Mouse (Mus musculus) heart, adult 2 months (tissue): ENCODE data around the gene Pla2g4b. TPM values are rescaled to one million over a fixed set of nuclear protein-coding genes. Genes with fewer than 3 reads are reported as not detected.

Experiments
- DNase-seq, 2 experiments: peaks; one replicate each; pipeline ENCODE4 v3.0.0; 2021
- H3K27ac ChIP-seq: fragments of 200-600 bp; 2 replicates; pipeline ENCODE4 v1.8.1; 2022
- H3K27me3 ChIP-seq: fragments of 200-500 bp; 2 replicates; pipeline ENCODE4 v1.6.1; 2012; ENCODE audit warnings: mild to moderate bottlenecking, low read length, inconsistent platforms, mixed read lengths; ENCODE audit not compliant: control insufficient read depth, insufficient read depth
- H3K36me3 ChIP-seq: fragments of 200-500 bp; 2 replicates; pipeline ENCODE4 v1.6.1; 2012; ENCODE audit warnings: low read length, inconsistent platforms; ENCODE audit not compliant: control insufficient read depth, insufficient read depth
- H3K4me1 ChIP-seq: fragments of 200-500 bp; 2 replicates; pipeline ENCODE4 v1.6.1; 2011; ENCODE audit warnings: low read length; ENCODE audit not compliant: control insufficient read depth, insufficient read depth
- H3K4me3 ChIP-seq: fragments of 200-600 bp; 2 replicates; pipeline ENCODE4 v1.8.1; 2022
- H3K79me2 ChIP-seq: fragments of 200-500 bp; replicated peaks from 2 replicates; pipeline ENCODE4 v1.6.1; 2012; ENCODE audit warnings: mild to moderate bottlenecking, inconsistent platforms, low read length, moderate library complexity, mixed read lengths; ENCODE audit not compliant: control insufficient read depth, insufficient read depth
- H3K9ac ChIP-seq: fragments of 200-500 bp; 2 replicates; pipeline ENCODE4 v1.6.1; 2012; ENCODE audit warnings: low read depth, mild to moderate bottlenecking, control low read depth, inconsistent platforms, low read length, mixed read lengths
- CTCF ChIP-seq: fragments of 200-600 bp; IDR thresholded peaks from 2 replicates; pipeline ENCODE4 v1.8.1; 2022; ENCODE audit warnings: antibody characterized with exemption, mild to moderate bottlenecking, moderate library complexity
- EP300 ChIP-seq: fragments of 200-500 bp; IDR thresholded peaks from 2 replicates; pipeline ENCODE4 v1.6.1; 2011; ENCODE audit warnings: low read depth, low read length, control low read depth; ENCODE audit not compliant: insufficient read depth
- POLR2A ChIP-seq: fragments of 200-500 bp; IDR thresholded peaks from 2 replicates; pipeline ENCODE4 v1.6.1; 2011; ENCODE audit warnings: mild to moderate bottlenecking, low read depth, low read length, control low read depth; ENCODE audit not compliant: insufficient read depth
- WGBS: fragments of 180-500 bp; shearing (Covaris S2); methylation state at CpG from one replicate; pipeline ENCODE4 v1.1.7; 2018; 5-methylcytosine and 5-hydroxymethylcytosine counted together
- intact Hi-C: fragments of 180-260 bp; cut with DNase I; formaldehyde crosslinking; loops from one replicate; pipeline ENCODE4 v1.15.1; 2025
- polyA plus RNA-seq: library from polyadenylated mRNA; depleted of rRNA; stranded (reverse); fragments of >200 nt; gene quantifications from 2 replicates; pipeline ENCODE4 v1.2.3, GENCODE M21; 2012
- total RNA-seq, 2 experiments: library from RNA; stranded (reverse); gene quantifications; 2 replicates each; pipeline ENCODE4 v1.2.3; 2021

The Pla2g4b gene
- total and polyA plus RNA-seq, 3 experiments: 1.6 to 3.3 (median 1.9) TPM

- 63% methylated on average over 8 of the region's 8 CpGs for whole genome bisulfite sequencing
- H3K27me3 ChIP-seq: no peaks in the 10 kb centered on the region
- H3K9ac ChIP-seq: no peak overlapping the region
- DNase-seq: no peak
- H3K79me2 ChIP-seq: no peaks in the 10 kb centered on the region
- intact Hi-C loops: loop anchor here (5.0 kb wide), 1 partner anchor 97 kb away; the partner anchor contains the start of gene Mapkbp1
- no peaks in the 10 kb centered on the region for H3K36me3 ChIP-seq
- H3K4me1 ChIP-seq: no peaks in the 10 kb centered on the region
- no peak overlapping the region for H3K27ac ChIP-seq
- no peak for TF ChIP-seq CTCF
- no peak for TF ChIP-seq POLR2A
- TF ChIP-seq EP300: no peak
- H3K4me3 ChIP-seq: no peak overlapping the region
Measured at GRCm38 (mm10) chr2:120069466-120069990, 36.3 kb downstream of the Pla2g4b start.

- no peak for DNase-seq
- Histone ChIP-seq H3K27ac (no peak overlapping the region), H3K4me3 (no peak overlapping the region), H3K4me1 (no peaks in the 10 kb centered on the region), H3K79me2 (no peaks in the 10 kb centered on the region), H3K36me3 (no peaks in the 10 kb centered on the region), H3K27me3 (no peaks in the 10 kb centered on the region), H3K9ac (no peak overlapping the region)
- 90% methylated on average over 4 of the region's 4 CpGs for WGBS
- TF ChIP-seq POLR2A (no peak), EP300 (no peak), CTCF (no peak)
- intact Hi-C loops: no loop called here
Measured at GRCm38 (mm10) chr2:120074096-120074495, 40.9 kb downstream of the Pla2g4b start.

- H3K4me3 ChIP-seq: no peak overlapping the region
- H3K9ac ChIP-seq: no peak overlapping the region
Measured at GRCm38 (mm10) chr2:120076076-120076705, 43.0 kb downstream of the Pla2g4b start.

GRCm38 (mm10) chr2:120082416-120082815, 49.2 kb downstream of the Pla2g4b start:
- no peak overlapping the region for H3K9ac ChIP-seq
- DNase-seq: no peak
- H3K79me2 ChIP-seq: no peaks in the 10 kb centered on the region
- no peak for TF ChIP-seq POLR2A
- TF ChIP-seq EP300: no peak
- peak; percentile 47 for TF ChIP-seq CTCF
- WGBS: 78% methylated on average over 2 of the region's 2 CpGs
- no peak overlapping the region for H3K27ac ChIP-seq
- no peaks in the 10 kb centered on the region for H3K27me3 ChIP-seq
- H3K36me3 ChIP-seq: no peaks in the 10 kb centered on the region
- H3K4me1 ChIP-seq: no peaks in the 10 kb centered on the region
- intact Hi-C loops: loop anchor here (5.0 kb wide), 1 partner anchor 200 kb away; no protein-coding TSS in a partner anchor
- no peak overlapping the region for H3K4me3 ChIP-seq

More at GRCm38 (mm10) chr2:120076076-120076705, 43.0 kb downstream of the Pla2g4b start:
- intact Hi-C loops: no loop called here
- Histone ChIP-seq H3K79me2 (no peaks in the 10 kb centered on the region), H3K4me1 (no peaks in the 10 kb centered on the region), H3K27ac (no peak overlapping the region), H3K36me3 (no peaks in the 10 kb centered on the region), H3K27me3 (no peaks in the 10 kb centered on the region)
- WGBS: 5% methylated on average over 36 of the region's 36 CpGs
- TF ChIP-seq CTCF (peak; percentile 70), POLR2A (no peak), EP300 (no peak)
- peak; percentile 55 to 58 for DNase-seq

- Histone ChIP-seq H3K27me3 (no peaks in the 10 kb centered on the region), H3K9ac (no peak overlapping the region), H3K79me2 (no peaks in the 10 kb centered on the region), H3K27ac (peak overlapping the region; percentile 49; the same call in 1 of the 2 replicates), H3K4me3 (no peak overlapping the region), H3K36me3 (no peaks in the 10 kb centered on the region), H3K4me1 (no peaks in the 10 kb centered on the region)
- 25% methylated on average over 14 of the region's 14 CpGs for WGBS
- intact Hi-C loops: loop anchor here (1.0 to 5.0 kb wide), 2 partner anchors 86 to 198 kb away; no protein-coding TSS in a partner anchor
- peak; percentile 73 for DNase-seq
- no peak for TF ChIP-seq POLR2A
- TF ChIP-seq CTCF: peak; percentile 87
- TF ChIP-seq EP300: peak; percentile 73
Measured at GRCm38 (mm10) chr2:120084593-120085361, 51.6 kb downstream of the Pla2g4b start.
